Mouse (Mus musculus) left cerebral cortex, adult 2 months (tissue): ENCODE data around the gene Ugt1a2. TPM values are rescaled to one million over a fixed set of nuclear protein-coding genes. Genes with fewer than 3 reads are reported as not detected.
A peak's percentile ranks its signal among the peaks of the same experiment; 100 is the strongest.
"Not testable (repeated sequence)": the region's sequence is repeated elsewhere in the genome, so short reads cannot be mapped to it uniquely, and the experiment has no call there.

Experiments
- DNase-seq, 2 experiments: peaks; one replicate each; pipeline ENCODE4 v3.0.0; 2021 to 2022; ENCODE audit warnings: low spot score in 2 of 2, mixed read lengths in 1 of 2; ENCODE audit errors: extremely low spot score in 1 of 2
- H3K27ac ChIP-seq: fragments of 200-600 bp; 2 replicates; pipeline ENCODE4 v1.8.1; 2022
- H3K4me3 ChIP-seq: fragments of 200-600 bp; 2 replicates; pipeline ENCODE4 v1.8.1; 2022
- CTCF ChIP-seq: fragments of 200-600 bp; IDR thresholded peaks from 2 replicates; pipeline ENCODE4 v1.8.1; 2022; ENCODE audit warnings: antibody characterized with exemption, mild to moderate bottlenecking, moderate library complexity
- intact Hi-C: fragments of 180-260 bp; cut with DNase I; formaldehyde crosslinking; loops from one replicate; pipeline ENCODE4 v1.15.1; 2025
- long read RNA-seq, 2 experiments: library from polyadenylated mRNA; stranded (forward); transcript quantifications; one replicate each; pipeline ENCODE4 v2.0.0; 2021; ENCODE audit warnings: borderline mapping rate in 2 of 2
- total RNA-seq, 2 experiments: library from RNA; stranded (reverse); gene quantifications; 2 replicates each; pipeline ENCODE4 v1.2.3; 2021

The Ugt1a2 gene
- total RNA-seq = not detected
- long read RNA-seq, experiment 1 = 0 reads
- long read RNA-seq, experiment 2 = 0 reads

- intact Hi-C loops = no loop called here
- no peak for DNase-seq
- H3K27ac ChIP-seq = no peak within 1 kb of the TSS
- TF ChIP-seq CTCF = no peak
- H3K4me3 ChIP-seq = no peak within 1 kb of the TSS
These were observed at the start of gene Ugt1a2 for GRCm38 (mm10) chr1:88200456-88200855. Gene Ugt1a2 (plus strand): TSS chr1:88200601.

- intact Hi-C loops = no loop called here
These were observed 42.0 kb upstream of the Ugt1a2 start for GRCm38 (mm10) chr1:88158430-88158829.

GRCm38 (mm10) chr1:88165711-88166110 lies 34.7 kb upstream of the Ugt1a2 start, which contains the start of gene Ugt1a5:
Gene Ugt1a5 (plus strand): TSS chr1:88166012.
- Histone ChIP-seq H3K27ac (no peak within 1 kb of the TSS), H3K4me3 (no peak within 1 kb of the TSS)
- no peak for TF ChIP-seq CTCF
- intact Hi-C loops = no loop called here
- no peak for DNase-seq

More at GRCm38 (mm10) chr1:88158430-88158829, 42.0 kb upstream of the Ugt1a2 start:
- TF ChIP-seq CTCF = no peak
- DNase-seq = no peak
- Histone ChIP-seq H3K27ac (no peak overlapping the region), H3K4me3 (no peak overlapping the region)

GRCm38 (mm10) chr1:88172190-88172589 lies 28.2 kb upstream of the Ugt1a2 start:
- H3K4me3 ChIP-seq, H3K27ac ChIP-seq, intact Hi-C loops, DNase-seq: not testable (repeated sequence)

- no peak overlapping the region for H3K4me3 ChIP-seq
- no peak for DNase-seq
- TF ChIP-seq CTCF = no peak
- intact Hi-C loops = no loop called here
- no peak overlapping the region for H3K27ac ChIP-seq
These were observed 20.7 kb upstream of the Ugt1a2 start for GRCm38 (mm10) chr1:88179657-88180056.

GRCm38 (mm10) chr1:88186325-88186935 lies 14.0 kb upstream of the Ugt1a2 start:
- Histone ChIP-seq H3K4me3 (no peak overlapping the region), H3K27ac (no peak overlapping the region)
- no peak for TF ChIP-seq CTCF
- intact Hi-C loops = no loop called here
- DNase-seq = no peak

GRCm38 (mm10) chr1:88192136-88192535 lies 8.3 kb upstream of the Ugt1a2 start:
- intact Hi-C loops = no loop called here
- Histone ChIP-seq H3K27ac (no peak overlapping the region), H3K4me3 (no peak overlapping the region)
- no peak for DNase-seq
- TF ChIP-seq CTCF = no peak

GRCm38 (mm10) chr1:88195687-88196086 lies 4.7 kb upstream of the Ugt1a2 start:
- Histone ChIP-seq H3K4me3 (no peak overlapping the region), H3K27ac (no peak overlapping the region)
- no peak for TF ChIP-seq CTCF
- DNase-seq = no peak
- intact Hi-C loops = no loop called here

GRCm38 (mm10) chr1:88197443-88197842 lies 3.0 kb upstream of the Ugt1a2 start:
- intact Hi-C loops = no loop called here
- TF ChIP-seq CTCF = no peak
- H3K27ac ChIP-seq = no peak overlapping the region
- DNase-seq = no peak
- no peak overlapping the region for H3K4me3 ChIP-seq

GRCm38 (mm10) chr1:88199996-88200395 lies 405 bp upstream of the Ugt1a2 start:
- no peak overlapping the region for H3K27ac ChIP-seq
- TF ChIP-seq CTCF = no peak
- H3K4me3 ChIP-seq = no peak overlapping the region
- intact Hi-C loops = no loop called here
- no peak for DNase-seq

GRCm38 (mm10) chr1:88205294-88205922 lies 5.0 kb downstream of the Ugt1a2 start, which contains the start of gene Dnajb3:
Gene Dnajb3 (minus strand): TSS chr1:88205782.
- H3K4me3 ChIP-seq = peak within 1 kb of the TSS; percentile 45
- H3K27ac ChIP-seq = 0 out of 2 replicates have a peak within 1 kb of the TSS, but pooled peaks have one; percentile 44
- intact Hi-C loops = no loop called here
- peak; percentile 86 to 87 for DNase-seq
- TF ChIP-seq CTCF = no peak; the same call in none of the 2 replicates

- no peak overlapping the region for H3K27ac ChIP-seq
- intact Hi-C loops = no loop called here
- no peak for TF ChIP-seq CTCF
- DNase-seq = no peak
- H3K4me3 ChIP-seq = no peak overlapping the region
These were observed 6.6 kb downstream of the Ugt1a2 start for GRCm38 (mm10) chr1:88206843-88207479.
